Mouse (Mus musculus): ENCODE data around the gene Kif5a. TPM values are rescaled to one million over a fixed set of nuclear protein-coding genes. Genes with fewer than 3 reads are reported as not detected.

Gene Kif5a
- polyA plus RNA-seq, 1 experiment from 2014 or later: 14.9 TPM

- Histone ChIP-seq H3K27ac (replicated peaks) (peak within 1 kb of the TSS; percentile 96), H3K4me3 (peak within 1 kb of the TSS; percentile 90), H3K9me3 (replicated peaks) (no peaks in the 10 kb centered on the region), H3K4me1 (peaks cover 77% of the 10 kb centered on the region), H3K36me3 (peaks cover 52% of the 10 kb centered on the region), H3K27me3 (ENCODE audit: low read depth, poor library complexity, severe bottlenecking) (peaks cover 19% of the 10 kb centered on the region)
- under 1% methylated on average over 35 of the region's 35 CpGs for WGBS
- DNase-seq (ENCODE audit: low spot score): peak; percentile 76
Observed at GRCm38 (mm10) chr10:127189651-127190381, 73.3 kb downstream of the Kif5a start, which contains the start of gene Arhgef25. Gene Arhgef25, minus strand, starts transcription at chr10:127190083.

- no peaks in the 10 kb centered on the region for H3K9me3 ChIP-seq (replicated peaks)
- H3K36me3 ChIP-seq: peaks cover 55% of the 10 kb centered on the region
- H3K27ac ChIP-seq (replicated peaks): peak overlapping the region; percentile 96
- WGBS: under 1% methylated on average over 26 of the region's 26 CpGs
- H3K4me1 ChIP-seq: peaks cover 77% of the 10 kb centered on the region
- peak overlapping the region; percentile 90 for H3K4me3 ChIP-seq
- peaks cover 25% of the 10 kb centered on the region for H3K27me3 ChIP-seq (ENCODE audit: low read depth, poor library complexity, severe bottlenecking)
- peak; percentile 56 for DNase-seq (ENCODE audit: low spot score)
Observed at GRCm38 (mm10) chr10:127189116-127189650, 74.0 kb downstream of the Kif5a start.

- H3K9me3 ChIP-seq (replicated peaks): no peaks in the 10 kb centered on the region
- peak; percentile 90 for DNase-seq (ENCODE audit: low spot score)
- peaks cover 31% of the 10 kb centered on the region for H3K27me3 ChIP-seq (ENCODE audit: low read depth, poor library complexity, severe bottlenecking)
- H3K36me3 ChIP-seq: peaks cover 53% of the 10 kb centered on the region
- H3K27ac ChIP-seq (replicated peaks): peak overlapping the region; percentile 96
- H3K4me3 ChIP-seq: peak overlapping the region; percentile 90
- WGBS: under 1% methylated on average over 46 of the region's 46 CpGs
- H3K4me1 ChIP-seq: peaks cover 81% of the 10 kb centered on the region
Observed at GRCm38 (mm10) chr10:127188465-127189115, 74.6 kb downstream of the Kif5a start.

GRCm38 (mm10) chr10:127188079-127188453, 75.1 kb downstream of the Kif5a start:
- no peak for DNase-seq (ENCODE audit: low spot score)
- Histone ChIP-seq H3K4me1 (peaks cover 81% of the 10 kb centered on the region), H3K4me3 (peak overlapping the region; percentile 90), H3K36me3 (peaks cover 51% of the 10 kb centered on the region), H3K9me3 (replicated peaks) (no peaks in the 10 kb centered on the region), H3K27me3 (ENCODE audit: low read depth, poor library complexity, severe bottlenecking) (peaks cover 36% of the 10 kb centered on the region), H3K27ac (replicated peaks) (peak overlapping the region; percentile 96)
- under 1% methylated on average over 21 of the region's 21 CpGs for WGBS

- H3K4me3 ChIP-seq: peak overlapping the region; percentile 90
- H3K27ac ChIP-seq (replicated peaks): peak overlapping the region; percentile 96
- H3K9me3 ChIP-seq (replicated peaks): no peaks in the 10 kb centered on the region
- H3K27me3 ChIP-seq (ENCODE audit: low read depth, poor library complexity, severe bottlenecking): peaks cover 42% of the 10 kb centered on the region
- H3K4me1 ChIP-seq: peaks cover 76% of the 10 kb centered on the region
- WGBS: 56% methylated on average over 10 of the region's 10 CpGs
- no peak for DNase-seq (ENCODE audit: low spot score)
- peaks cover 51% of the 10 kb centered on the region for H3K36me3 ChIP-seq
Observed at GRCm38 (mm10) chr10:127187371-127188078, 75.6 kb downstream of the Kif5a start.

GRCm38 (mm10) chr10:127186451-127186850, 76.7 kb downstream of the Kif5a start:
- Histone ChIP-seq H3K4me3 (peak overlapping the region; percentile 90; the same call in 1 of the 2 replicates), H3K9me3 (replicated peaks) (no peaks in the 10 kb centered on the region), H3K27ac (replicated peaks) (no peak overlapping the region), H3K4me1 (peaks cover 71% of the 10 kb centered on the region), H3K27me3 (ENCODE audit: low read depth, poor library complexity, severe bottlenecking) (peaks cover 52% of the 10 kb centered on the region), H3K36me3 (peaks cover 45% of the 10 kb centered on the region)
- DNase-seq (ENCODE audit: low spot score): no peak
- WGBS: 90% methylated on average over 1 of the region's 1 CpGs

- DNase-seq (ENCODE audit: low spot score): no peak
- WGBS: 89% methylated on average over 15 of the region's 15 CpGs
- Histone ChIP-seq H3K4me1 (peaks cover 63% of the 10 kb centered on the region), H3K36me3 (peaks cover 36% of the 10 kb centered on the region), H3K9me3 (replicated peaks) (no peaks in the 10 kb centered on the region), H3K4me3 (no peak overlapping the region), H3K27me3 (ENCODE audit: low read depth, poor library complexity, severe bottlenecking) (peaks cover 52% of the 10 kb centered on the region), H3K27ac (replicated peaks) (no peak overlapping the region)
Observed at GRCm38 (mm10) chr10:127185506-127185905, 77.6 kb downstream of the Kif5a start.

- Histone ChIP-seq H3K36me3 (peaks cover 36% of the 10 kb centered on the region), H3K4me3 (no peak overlapping the region), H3K4me1 (peaks cover 63% of the 10 kb centered on the region), H3K27me3 (ENCODE audit: low read depth, poor library complexity, severe bottlenecking) (peaks cover 56% of the 10 kb centered on the region), H3K9me3 (replicated peaks) (no peaks in the 10 kb centered on the region), H3K27ac (replicated peaks) (no peak overlapping the region)
- WGBS: 71% methylated on average over 9 of the region's 9 CpGs
- DNase-seq (ENCODE audit: low spot score): no peak
Observed at GRCm38 (mm10) chr10:127185101-127185500, 78.0 kb downstream of the Kif5a start.

- peak overlapping the region; percentile 31 for H3K4me3 ChIP-seq
- peaks cover 36% of the 10 kb centered on the region for H3K36me3 ChIP-seq
- H3K9me3 ChIP-seq (replicated peaks): no peaks in the 10 kb centered on the region
- peaks cover 63% of the 10 kb centered on the region for H3K4me1 ChIP-seq
- H3K27ac ChIP-seq (replicated peaks): 0 out of 2 replicates have a peak overlapping the region, but pooled peaks have one; percentile 18
- peaks cover 69% of the 10 kb centered on the region for H3K27me3 ChIP-seq (ENCODE audit: low read depth, poor library complexity, severe bottlenecking)
- 10% methylated on average over 20 of the region's 20 CpGs for WGBS
- peak; percentile 24 for DNase-seq (ENCODE audit: low spot score)
Observed at GRCm38 (mm10) chr10:127183759-127184158, 79.4 kb downstream of the Kif5a start.

- peaks cover 81% of the 10 kb centered on the region for H3K27me3 ChIP-seq (ENCODE audit: low read depth, poor library complexity, severe bottlenecking)
- WGBS: 93% methylated on average over 4 of the region's 4 CpGs
- peaks cover 63% of the 10 kb centered on the region for H3K4me1 ChIP-seq
- peaks cover 36% of the 10 kb centered on the region for H3K36me3 ChIP-seq
- no peak overlapping the region for H3K27ac ChIP-seq (replicated peaks)
- no peak overlapping the region for H3K4me3 ChIP-seq
- no peak for DNase-seq (ENCODE audit: low spot score)
- H3K9me3 ChIP-seq (replicated peaks): no peaks in the 10 kb centered on the region
Observed at GRCm38 (mm10) chr10:127182624-127183023, 80.5 kb downstream of the Kif5a start.

- Histone ChIP-seq H3K27me3 (ENCODE audit: low read depth, poor library complexity, severe bottlenecking) (peaks cover 91% of the 10 kb centered on the region), H3K9me3 (replicated peaks) (no peaks in the 10 kb centered on the region), H3K36me3 (peaks cover 28% of the 10 kb centered on the region), H3K4me3 (no peak overlapping the region), H3K27ac (replicated peaks) (no peak overlapping the region), H3K4me1 (peaks cover 67% of the 10 kb centered on the region)
- WGBS: 72% methylated on average over 6 of the region's 6 CpGs
- DNase-seq (ENCODE audit: low spot score): no peak
Observed at GRCm38 (mm10) chr10:127181566-127181965, 81.6 kb downstream of the Kif5a start.

- H3K27me3 ChIP-seq (ENCODE audit: low read depth, poor library complexity, severe bottlenecking): peaks cover 99% of the 10 kb centered on the region
- WGBS: 15% methylated on average over 3 of the region's 3 CpGs
- peak overlapping the region; percentile 45 for H3K4me3 ChIP-seq
Observed at GRCm38 (mm10) chr10:127180695-127181047, 82.5 kb downstream of the Kif5a start.

More at GRCm38 (mm10) chr10:127180695-127181047, 82.5 kb downstream of the Kif5a start:
- Histone ChIP-seq H3K36me3 (peaks cover 21% of the 10 kb centered on the region), H3K27ac (replicated peaks) (no peak overlapping the region), H3K4me1 (peaks cover 69% of the 10 kb centered on the region), H3K9me3 (replicated peaks) (no peaks in the 10 kb centered on the region)
- DNase-seq (ENCODE audit: low spot score): no peak
